Mouse (Mus musculus): Measurements from ENCODE around the gene Hist1h2ab. TPM values are rescaled to one million over a fixed set of nuclear protein-coding genes. Genes with fewer than 3 reads are reported as not detected.
"Not testable (repeated sequence)": the region's sequence is repeated elsewhere in the genome, so short reads cannot be mapped to it uniquely, and the experiment has no call there.

The Hist1h2ab gene
- polyA plus RNA-seq, 1 experiment = not detected

- no peak for DNase-seq
- Histone ChIP-seq H3K4me3 (replicated peaks; ENCODE audit: insufficient read depth, low read depth, low read length) (no peak overlapping the region), H3K4me1 (ENCODE audit: control insufficient read depth, insufficient read depth, low read length) (no peaks in the 10 kb centered on the region), H3K27ac (ENCODE audit: insufficient read depth, low read length) (no peak overlapping the region), H3K27me3 (ENCODE audit: control insufficient read depth, insufficient read depth, low read length) (no peaks in the 10 kb centered on the region)
- TF ChIP-seq POLR2A (IDR thresholded peaks at IDR 0.05; ENCODE audit: borderline replicate concordance, insufficient read depth, low read length) = no peak
- TF ChIP-seq CTCF (IDR thresholded peaks at IDR 0.05; ENCODE audit: borderline replicate concordance, insufficient read depth, low read depth, low read length) = no peak
- WGBS = 5% methylated on average over 22 of the region's 36 CpGs
Measured at GRCm38 (mm10) chr13:23744421-23745380, 6.2 kb upstream of the Hist1h2ab start.

- 1% methylated on average over 28 of the region's 28 CpGs for WGBS
- H3K4me3 ChIP-seq (replicated peaks; ENCODE audit: insufficient read depth, low read depth, low read length) = peak within 1 kb of the TSS; percentile 58
- H3K4me1 ChIP-seq (ENCODE audit: control insufficient read depth, insufficient read depth, low read length) = no peaks in the 10 kb centered on the region
- H3K27ac ChIP-seq (ENCODE audit: insufficient read depth, low read length) = peak within 1 kb of the TSS; percentile 86
- no peaks in the 10 kb centered on the region for H3K27me3 ChIP-seq (ENCODE audit: control insufficient read depth, insufficient read depth, low read length)
- TF ChIP-seq POLR2A (IDR thresholded peaks at IDR 0.05; ENCODE audit: borderline replicate concordance, insufficient read depth, low read length) = no peak
- peak; percentile 82 for DNase-seq
Measured at GRCm38 (mm10) chr13:23745381-23746161, 5.4 kb upstream of the Hist1h2ab start, which contains the start of gene Hist1h3c. TSS of gene Hist1h3c (minus strand) at chr13:23745602.

GRCm38 (mm10) chr13:23746201-23747080, 4.5 kb upstream of the Hist1h2ab start, which contains the start of gene Hist1h2bb:
TSS of gene Hist1h2bb (plus strand) at chr13:23746734.
- peak; percentile 84 to 93 for DNase-seq
- peak; percentile 38; the same call in 1 of the 2 replicates for TF ChIP-seq POLR2A (IDR thresholded peaks at IDR 0.05; ENCODE audit: borderline replicate concordance, insufficient read depth, low read length)
- under 1% methylated on average over 48 of the region's 58 CpGs for WGBS
- peak within 1 kb of the TSS; percentile 58 for H3K4me3 ChIP-seq (replicated peaks; ENCODE audit: insufficient read depth, low read depth, low read length)
- H3K4me1 ChIP-seq (ENCODE audit: control insufficient read depth, insufficient read depth, low read length); H3K27me3 ChIP-seq (ENCODE audit: control insufficient read depth, insufficient read depth, low read length): not testable (repeated sequence)
- peak within 1 kb of the TSS; percentile 86 for H3K27ac ChIP-seq (ENCODE audit: insufficient read depth, low read length)

- Histone ChIP-seq H3K4me3 (replicated peaks; ENCODE audit: insufficient read depth, low read depth, low read length) (peak overlapping the region; percentile 19), H3K27me3 (ENCODE audit: control insufficient read depth, insufficient read depth, low read length) (no peaks in the 10 kb centered on the region), H3K27ac (ENCODE audit: insufficient read depth, low read length) (peak overlapping the region; percentile 73), H3K4me1 (ENCODE audit: control insufficient read depth, insufficient read depth, low read length) (no peaks in the 10 kb centered on the region)
- 5% methylated on average over 13 of the region's 13 CpGs for WGBS
- TF ChIP-seq POLR2A (IDR thresholded peaks at IDR 0.05; ENCODE audit: borderline replicate concordance, insufficient read depth, low read length) (no peak), CTCF (IDR thresholded peaks at IDR 0.05; ENCODE audit: borderline replicate concordance, insufficient read depth, low read depth, low read length) (no peak)
- no peak for DNase-seq
Measured at GRCm38 (mm10) chr13:23747081-23747891, 3.6 kb upstream of the Hist1h2ab start.

GRCm38 (mm10) chr13:23747892-23748288, 3.0 kb upstream of the Hist1h2ab start:
- TF ChIP-seq CTCF (IDR thresholded peaks at IDR 0.05; ENCODE audit: borderline replicate concordance, insufficient read depth, low read depth, low read length) (no peak), POLR2A (IDR thresholded peaks at IDR 0.05; ENCODE audit: borderline replicate concordance, insufficient read depth, low read length) (no peak)
- H3K27me3 ChIP-seq (ENCODE audit: control insufficient read depth, insufficient read depth, low read length) = no peaks in the 10 kb centered on the region
- no peak overlapping the region for H3K27ac ChIP-seq (ENCODE audit: insufficient read depth, low read length)
- no peaks in the 10 kb centered on the region for H3K4me1 ChIP-seq (ENCODE audit: control insufficient read depth, insufficient read depth, low read length)
- DNase-seq = no peak
- 5% methylated on average over 4 of the region's 4 CpGs for WGBS
- no peak overlapping the region for H3K4me3 ChIP-seq (replicated peaks; ENCODE audit: insufficient read depth, low read depth, low read length)

- no peak for TF ChIP-seq CTCF (IDR thresholded peaks at IDR 0.05; ENCODE audit: borderline replicate concordance, insufficient read depth, low read depth, low read length)
- H3K4me1 ChIP-seq (ENCODE audit: control insufficient read depth, insufficient read depth, low read length) = no peaks in the 10 kb centered on the region
- no peaks in the 10 kb centered on the region for H3K27me3 ChIP-seq (ENCODE audit: control insufficient read depth, insufficient read depth, low read length)
- WGBS = 95% methylated on average over 5 of the region's 5 CpGs
- no peak overlapping the region for H3K27ac ChIP-seq (ENCODE audit: insufficient read depth, low read length)
- no peak for DNase-seq
- H3K4me3 ChIP-seq (replicated peaks; ENCODE audit: insufficient read depth, low read depth, low read length) = no peak overlapping the region
Measured at GRCm38 (mm10) chr13:23749563-23750121, 1.3 kb upstream of the Hist1h2ab start.

All from cerebellum, adult 2 months (tissue).